Mouse (Mus musculus) cerebellum, adult 11 months (tissue): ENCODE measurements around the gene Aurkaip1.

Experiments used
- DNase-seq: peaks from one replicate; pipeline ENCODE4 v3.0.0; 2022

Gene Aurkaip1

DNA sequence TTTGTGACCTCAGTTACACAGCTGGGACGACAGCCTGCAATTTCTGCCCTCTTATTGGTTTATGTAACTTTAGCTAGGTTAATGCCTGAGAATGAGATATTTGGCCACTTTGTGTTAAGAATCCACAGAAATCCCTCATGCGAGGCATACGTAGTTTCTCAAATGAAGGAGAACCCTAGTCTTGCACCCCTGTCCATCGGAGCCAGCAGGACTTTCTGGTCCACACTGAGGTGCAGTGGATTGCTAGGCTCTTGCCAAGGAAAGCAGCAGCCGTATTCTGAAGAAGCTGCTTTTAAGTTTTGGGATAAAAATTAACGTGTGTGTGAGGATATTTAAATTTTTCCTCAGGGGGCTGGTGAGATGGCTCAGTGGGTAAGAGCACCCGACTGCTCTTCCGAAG lies 476 bp upstream of the Aurkaip1 start:
- DNase-seq = no peak

DNA sequence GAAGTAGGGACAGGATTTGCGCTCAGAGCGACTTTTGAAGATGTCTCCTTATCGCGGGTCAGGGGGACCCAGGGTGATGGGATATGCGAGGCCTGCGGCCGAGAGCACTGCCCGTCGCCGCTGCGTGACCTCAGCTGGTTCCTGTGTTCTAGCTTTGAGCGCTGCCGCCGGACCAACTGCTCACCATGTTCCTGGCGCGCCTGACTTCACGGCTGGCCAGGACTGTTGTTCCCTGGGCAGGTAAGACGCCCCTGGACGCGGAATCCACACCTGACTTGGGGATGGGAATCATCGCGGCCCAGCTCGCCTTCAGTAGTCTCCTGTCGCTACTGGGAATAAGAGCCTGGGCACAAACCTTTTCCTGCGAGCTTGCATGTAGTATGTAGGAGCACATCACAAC lies 759 bp downstream of the Aurkaip1 start:
- no peak for DNase-seq

DNA sequence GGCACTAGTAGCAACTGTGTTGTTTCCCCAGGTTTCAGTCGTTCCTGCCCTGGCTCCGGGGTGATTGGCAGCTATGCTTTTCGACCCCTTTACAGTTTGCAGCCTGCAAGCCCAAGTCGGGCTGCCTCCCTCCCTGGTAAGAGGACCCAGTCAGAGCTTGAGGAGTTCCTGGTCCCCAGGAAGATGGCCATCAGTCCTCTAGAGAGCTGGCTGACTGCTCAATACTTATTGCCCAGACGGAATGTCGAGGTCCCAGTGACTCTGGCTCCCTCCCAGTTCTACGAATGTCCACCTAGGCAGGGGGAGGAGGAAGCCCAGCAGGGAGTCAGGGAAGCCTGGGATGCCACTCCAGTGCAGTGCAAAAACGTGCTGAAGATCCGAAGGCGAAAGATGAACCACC lies 1.2 kb downstream of the Aurkaip1 start:
- no peak for DNase-seq

DNA sequence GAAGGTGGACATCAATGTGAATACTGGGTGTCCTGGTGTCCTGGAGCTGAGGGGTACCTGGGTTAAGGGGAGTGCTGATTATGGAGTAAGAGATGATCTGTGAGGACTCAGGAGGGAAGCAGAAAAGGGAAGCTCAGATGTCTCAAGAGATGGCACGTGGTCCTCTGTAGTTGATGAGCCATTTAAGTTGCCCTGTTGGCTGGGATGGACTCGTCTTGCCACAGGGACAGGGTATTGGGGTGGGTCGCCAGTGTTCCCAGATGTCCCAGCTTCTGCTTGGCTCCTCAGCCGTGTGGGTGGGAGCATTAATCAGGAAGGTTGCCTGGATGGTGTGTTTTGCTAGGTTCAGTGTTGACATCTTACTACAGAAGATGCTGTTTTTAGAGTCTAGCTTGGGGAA lies 2.2 kb downstream of the Aurkaip1 start:
- no peak for DNase-seq

DNA sequence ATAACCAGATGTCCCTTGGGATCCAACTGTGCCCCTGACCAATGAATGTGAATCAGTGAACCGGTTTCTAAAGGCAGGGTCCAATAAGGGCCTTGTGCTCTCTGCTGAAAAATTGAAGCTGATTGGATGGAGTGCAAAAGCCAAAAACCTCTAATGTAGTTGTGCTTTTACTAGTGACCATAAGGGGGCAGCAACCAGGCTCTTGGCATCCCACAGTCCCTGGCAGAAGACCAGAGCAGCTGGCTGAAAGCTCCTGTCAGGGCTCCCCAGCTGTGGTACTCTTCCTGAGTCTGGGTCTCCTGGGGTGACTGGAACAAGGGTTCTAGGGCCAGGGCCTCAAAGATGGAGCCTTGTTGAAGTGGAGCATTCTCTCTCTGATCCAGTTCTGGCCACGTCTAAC lies 2.8 kb downstream of the Aurkaip1 start:
- DNase-seq = no peak

DNA sequence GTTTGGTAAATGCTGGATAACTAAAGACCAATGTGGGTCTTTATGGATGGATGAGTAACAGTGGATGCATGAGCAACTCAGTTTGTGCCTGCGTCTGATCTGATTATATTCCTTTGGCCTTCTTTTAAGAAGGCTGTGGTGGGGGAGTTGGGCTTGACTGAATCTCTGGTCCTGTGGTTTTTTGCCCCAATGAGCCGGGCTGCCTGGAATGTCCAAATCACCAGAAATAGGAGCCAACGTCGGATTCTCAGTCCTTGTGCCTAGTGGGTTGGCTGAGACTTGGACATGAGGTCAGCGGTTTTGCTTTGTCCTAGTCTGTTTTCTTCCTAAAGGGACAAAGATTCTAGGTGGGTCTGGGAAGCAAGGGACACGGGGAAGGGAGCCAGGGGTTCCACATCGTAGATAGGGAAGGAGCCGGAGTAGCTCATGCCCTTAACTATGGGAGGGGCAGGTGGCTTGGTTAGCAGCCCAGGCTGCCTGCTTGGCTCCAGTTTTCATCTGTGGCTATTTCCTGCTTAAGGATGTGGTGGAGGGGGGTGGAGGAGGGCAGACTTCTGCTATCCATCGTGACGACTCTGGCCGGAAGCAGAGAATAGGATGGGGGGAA lies 6.4 kb downstream of the Aurkaip1 start:
- DNase-seq = no peak

DNA sequence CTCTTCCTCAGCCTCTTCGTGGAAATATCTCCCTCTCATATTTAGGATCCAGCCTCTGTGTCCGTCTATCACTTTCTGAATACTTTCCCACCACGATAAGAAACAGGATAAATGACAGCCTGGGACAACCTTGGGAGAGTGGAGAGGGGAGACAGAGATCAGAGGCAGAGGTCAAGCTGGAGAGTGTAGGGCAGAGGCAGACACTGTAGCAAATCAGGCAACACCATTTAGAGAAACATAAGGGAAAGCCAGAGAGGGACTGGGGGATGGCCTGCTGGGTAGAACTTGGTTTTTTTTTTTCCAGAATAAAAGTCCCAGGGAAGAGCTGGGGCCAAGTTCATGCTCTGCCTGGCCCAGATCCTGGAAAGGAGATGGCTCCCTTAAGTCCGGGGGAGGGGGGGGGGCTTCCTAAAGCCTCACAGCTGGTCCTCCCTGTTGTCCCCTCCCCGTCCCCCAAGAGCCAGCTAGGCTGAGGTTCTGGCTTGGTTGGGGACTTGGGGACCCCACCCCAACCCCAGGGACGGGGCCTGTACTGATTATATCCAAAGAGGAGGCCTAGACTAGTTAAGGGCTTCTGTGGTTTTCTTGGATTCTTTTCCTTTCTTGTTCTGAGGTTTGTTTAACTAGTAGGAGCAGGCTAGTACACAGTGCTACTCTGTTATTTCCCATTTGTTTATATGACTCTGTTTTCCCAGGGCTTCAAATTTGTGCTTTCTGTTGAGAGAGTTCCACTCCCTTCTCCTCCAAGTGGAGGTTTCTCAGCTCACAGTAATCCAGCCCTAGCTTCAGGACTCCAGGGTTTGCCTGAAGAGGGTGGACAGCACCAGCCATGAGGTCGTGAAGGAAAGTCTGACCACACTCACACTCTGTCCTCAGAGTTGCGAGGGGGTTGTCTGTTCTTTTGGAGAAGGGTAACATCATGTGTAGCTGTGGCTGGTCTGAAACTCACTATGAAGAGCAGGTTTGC lies 7.4 kb downstream of the Aurkaip1 start:
- DNase-seq = no peak

DNA sequence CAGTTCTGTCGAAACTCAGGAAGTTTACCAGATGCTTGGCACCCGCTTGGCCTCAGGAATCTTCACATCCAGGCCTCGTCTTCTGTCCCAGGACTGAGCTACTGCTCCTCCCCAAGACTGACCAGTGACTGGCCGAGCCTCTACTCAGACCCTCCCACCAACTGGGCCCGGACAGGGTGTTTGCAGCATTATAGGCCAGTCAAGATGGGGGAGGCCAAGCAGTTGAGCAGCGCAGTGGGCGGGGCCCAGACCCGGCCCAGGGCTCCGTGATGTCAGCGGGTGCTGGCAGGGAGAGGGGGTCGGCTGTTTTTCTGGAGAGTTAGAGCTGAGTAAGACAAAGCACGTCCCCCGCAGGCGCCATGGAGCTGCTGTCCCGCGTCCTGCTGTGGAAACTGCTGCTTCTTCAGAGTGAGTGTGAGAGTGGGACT lies 8.4 kb downstream of the Aurkaip1 start, which contains the start of gene Mxra8:
TSS of gene Mxra8 (plus strand) at position 198 of the 428 bp plus-strand sequence.
- no peak for DNase-seq

DNA sequence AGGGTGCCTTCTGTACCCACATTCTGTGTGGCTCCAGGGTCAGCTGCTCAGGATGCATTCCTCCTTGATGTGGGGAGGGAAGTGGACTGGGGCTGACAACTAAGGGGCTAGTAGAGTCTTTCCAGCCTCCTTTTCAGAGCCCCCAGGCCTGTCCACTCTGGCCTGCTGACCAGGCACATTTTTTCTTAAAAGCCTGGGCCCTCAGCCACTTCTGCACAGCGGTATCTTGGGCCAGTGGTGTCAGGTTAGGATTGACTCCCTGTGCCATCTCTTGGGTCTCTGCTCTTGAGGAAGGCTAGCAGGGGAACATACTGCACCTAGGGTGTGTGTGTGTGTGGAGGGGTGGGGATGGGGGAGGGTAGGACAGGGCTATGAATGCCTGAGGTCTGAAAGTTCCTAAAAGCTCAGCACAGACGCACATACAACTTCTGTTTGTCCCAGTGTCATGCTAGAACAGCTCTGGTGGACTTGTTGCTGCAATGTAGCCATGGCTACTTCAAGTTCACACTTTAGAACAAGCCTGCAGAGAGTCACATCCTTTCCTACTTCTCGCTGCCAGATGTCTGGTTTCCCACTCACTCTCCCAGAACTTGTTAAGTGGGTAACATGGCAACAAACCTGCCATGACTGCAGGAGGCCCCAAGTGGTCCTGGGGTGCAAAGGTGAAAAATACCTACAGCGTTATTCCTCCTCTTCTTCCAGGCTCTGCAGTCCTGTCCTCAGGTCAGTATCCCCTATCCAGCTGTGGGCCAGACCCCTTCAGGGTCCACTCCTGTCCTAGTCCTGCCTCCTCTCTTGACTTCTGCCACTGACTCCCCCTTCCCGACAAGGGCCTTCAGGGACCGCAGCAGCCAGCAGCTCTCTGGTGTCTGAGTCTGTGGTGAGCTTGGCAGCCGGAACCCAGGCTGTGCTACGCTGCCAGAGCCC lies 9.3 kb downstream of the Aurkaip1 start:
- DNase-seq = peak; percentile 5

DNA sequence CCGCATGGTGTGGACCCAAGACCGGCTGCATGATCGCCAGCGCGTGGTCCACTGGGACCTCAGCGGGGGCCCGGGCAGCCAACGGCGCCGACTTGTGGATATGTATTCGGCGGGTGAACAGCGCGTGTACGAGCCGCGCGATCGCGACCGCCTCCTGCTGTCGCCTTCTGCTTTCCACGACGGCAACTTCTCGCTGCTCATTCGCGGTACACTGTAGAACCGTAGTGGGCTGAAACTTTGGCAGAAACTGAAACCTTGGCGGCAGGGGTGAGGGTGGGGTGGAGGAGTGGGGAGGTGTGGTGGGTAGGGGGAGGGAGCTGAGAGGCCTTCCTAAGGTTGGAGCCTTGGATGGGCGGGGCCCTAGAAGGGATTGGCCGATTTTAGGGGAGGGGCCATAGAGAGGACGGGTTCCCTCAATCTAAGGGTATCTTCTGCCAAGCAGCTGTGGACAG lies 10.0 kb downstream of the Aurkaip1 start:
- DNase-seq = peak; percentile 34

DNA sequence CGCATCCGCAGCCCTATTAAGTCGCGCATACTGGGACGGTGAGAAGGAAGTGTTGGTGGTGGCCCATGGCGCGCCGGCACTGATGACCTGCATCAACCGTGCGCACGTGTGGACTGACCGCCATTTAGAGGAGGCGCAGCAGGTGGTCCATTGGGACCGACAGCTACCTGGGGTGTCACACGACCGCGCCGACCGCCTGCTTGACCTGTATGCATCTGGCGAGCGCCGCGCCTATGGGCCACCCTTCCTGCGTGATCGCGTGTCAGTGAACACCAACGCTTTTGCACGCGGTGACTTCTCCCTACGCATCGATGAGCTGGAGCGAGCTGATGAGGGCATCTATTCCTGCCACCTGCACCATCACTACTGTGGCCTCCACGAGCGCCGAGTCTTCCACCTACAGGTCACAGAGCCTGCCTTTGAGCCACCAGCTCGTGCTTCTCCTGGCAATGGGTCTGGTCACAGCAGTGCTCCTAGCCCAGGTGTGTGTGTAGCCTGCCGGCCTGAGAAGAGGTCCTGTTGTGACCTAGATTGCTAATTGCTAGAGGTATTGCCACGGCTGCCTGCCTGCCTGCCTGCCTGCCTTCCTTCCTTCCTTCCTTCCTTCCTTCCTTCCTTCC lies 10.7 kb downstream of the Aurkaip1 start:
- peak; percentile 46 for DNase-seq

DNA sequence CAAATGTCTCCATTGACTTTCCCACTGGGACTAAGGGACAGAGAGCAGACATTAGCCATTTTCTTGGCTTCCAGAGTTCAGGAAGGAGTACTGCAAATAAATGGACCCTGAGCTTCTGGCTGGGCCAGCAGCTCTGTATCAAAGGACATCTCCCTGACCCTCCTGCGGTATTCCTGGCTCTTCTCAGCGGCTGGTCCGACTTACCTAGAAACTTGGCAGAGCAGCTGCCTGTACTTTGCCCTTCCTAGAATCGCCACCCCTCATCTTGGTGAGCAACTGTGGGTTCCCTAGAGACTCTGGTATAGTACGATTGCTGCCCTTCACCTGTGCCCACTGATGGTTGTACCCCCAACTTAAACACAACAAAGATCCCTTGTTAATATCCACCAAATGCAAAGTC lies 12.2 kb downstream of the Aurkaip1 start:
- DNase-seq = no peak

DNA sequence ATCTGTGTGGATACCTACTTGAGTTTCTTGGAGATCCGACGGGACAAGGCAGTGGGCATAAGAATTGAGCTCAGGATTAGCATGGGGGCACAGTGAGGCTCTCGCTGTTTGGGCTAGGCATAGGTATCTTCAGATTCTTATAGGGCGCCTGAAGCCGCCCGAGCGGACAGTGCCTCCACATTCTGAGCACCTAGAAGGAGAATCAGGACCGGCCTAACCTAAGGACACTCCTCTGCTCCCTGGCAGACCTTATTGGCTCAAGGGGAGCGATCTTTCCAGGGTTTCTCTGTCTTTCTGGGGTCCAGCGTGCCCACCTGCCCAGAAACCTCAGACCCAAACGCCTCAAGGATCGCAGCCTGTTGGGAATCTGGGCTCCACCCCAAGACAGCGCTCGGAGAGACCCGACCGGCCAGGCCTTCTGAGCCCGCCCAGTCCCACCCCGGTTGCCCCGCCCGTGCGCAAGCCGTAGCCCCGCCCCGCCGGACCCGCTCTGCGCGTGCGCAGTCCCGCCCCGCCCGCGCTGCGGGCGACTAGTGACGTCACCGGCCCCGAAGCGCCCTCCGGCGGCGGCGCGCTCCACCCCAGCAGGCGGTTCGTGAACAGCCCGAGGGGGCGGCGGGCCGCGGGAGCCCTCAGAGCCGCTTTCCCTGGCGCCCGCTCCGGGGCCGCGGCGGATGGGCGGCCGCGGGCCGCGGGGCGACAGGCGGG lies 16.0 kb downstream of the Aurkaip1 start, which contains the start of gene Dvl1:
TSS of gene Dvl1 (plus strand) at position 532 of the 708 bp plus-strand sequence.
- DNase-seq = peak; percentile 93

DNA sequence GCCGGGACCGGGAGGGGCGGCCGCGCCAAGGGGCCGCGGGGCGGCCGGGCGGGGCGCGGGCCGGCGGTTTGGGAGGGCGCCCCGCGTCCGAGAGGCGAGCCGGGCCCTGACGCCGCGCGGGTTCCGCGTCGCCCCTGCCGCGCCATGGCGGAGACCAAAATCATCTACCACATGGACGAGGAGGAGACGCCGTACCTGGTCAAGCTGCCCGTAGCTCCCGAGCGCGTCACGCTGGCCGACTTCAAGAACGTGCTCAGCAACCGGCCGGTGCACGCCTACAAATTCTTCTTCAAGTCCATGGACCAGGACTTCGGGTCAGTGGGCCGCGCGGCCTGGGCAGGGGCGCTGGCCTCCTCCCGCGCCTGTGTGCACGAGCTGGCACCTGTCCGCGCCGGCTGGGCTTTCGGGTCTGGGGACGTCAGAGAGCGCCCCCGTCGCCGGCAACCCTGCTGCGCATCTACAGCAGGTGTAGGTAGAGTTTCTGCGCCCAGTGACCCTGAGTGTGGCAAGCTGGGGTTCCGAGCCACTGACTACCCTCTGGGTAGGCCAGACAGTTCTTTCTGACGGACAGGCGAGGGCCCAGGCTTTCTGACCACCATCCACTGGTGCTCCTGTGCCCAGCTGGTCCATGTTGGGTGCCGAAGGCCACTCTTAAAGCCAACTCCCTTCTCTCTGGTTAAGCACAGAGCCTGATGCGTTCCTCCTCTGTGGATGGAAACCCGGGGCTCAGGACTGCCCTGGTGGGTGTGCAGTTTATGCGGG lies 16.7 kb downstream of the Aurkaip1 start:
- no peak for DNase-seq

DNA sequence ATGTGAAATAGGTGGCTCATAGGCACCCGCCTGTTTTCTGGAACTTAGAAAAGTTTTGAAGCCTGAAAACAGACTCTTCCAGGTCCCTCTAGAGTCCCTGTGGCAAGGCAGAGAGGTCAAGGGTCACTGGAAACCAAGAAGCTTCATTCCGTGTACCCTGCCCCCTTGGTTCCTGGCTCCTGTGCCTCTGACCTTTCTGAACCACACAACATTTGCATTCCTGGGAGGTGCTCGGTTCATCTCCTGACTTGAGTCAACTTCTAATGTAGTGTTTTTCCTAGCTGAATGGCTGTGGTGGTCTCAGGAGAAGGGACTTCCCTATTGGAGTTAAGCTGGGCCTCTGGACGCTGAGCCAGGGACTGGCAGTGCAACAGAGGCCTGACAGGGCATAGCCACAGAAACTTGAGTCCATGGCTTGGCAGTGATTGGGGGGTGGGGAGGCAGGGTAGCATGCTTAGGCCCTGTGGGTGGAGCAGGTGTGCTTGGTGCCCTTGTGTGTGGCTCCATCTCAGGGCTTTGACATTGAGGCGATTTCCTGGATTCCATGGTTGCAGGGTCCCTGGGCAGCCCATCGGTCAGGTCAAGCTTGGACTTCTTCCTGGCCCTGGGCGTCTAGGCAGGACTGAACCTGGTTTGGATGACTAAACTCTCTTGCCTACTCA lies 17.5 kb downstream of the Aurkaip1 start:
- no peak for DNase-seq

DNA sequence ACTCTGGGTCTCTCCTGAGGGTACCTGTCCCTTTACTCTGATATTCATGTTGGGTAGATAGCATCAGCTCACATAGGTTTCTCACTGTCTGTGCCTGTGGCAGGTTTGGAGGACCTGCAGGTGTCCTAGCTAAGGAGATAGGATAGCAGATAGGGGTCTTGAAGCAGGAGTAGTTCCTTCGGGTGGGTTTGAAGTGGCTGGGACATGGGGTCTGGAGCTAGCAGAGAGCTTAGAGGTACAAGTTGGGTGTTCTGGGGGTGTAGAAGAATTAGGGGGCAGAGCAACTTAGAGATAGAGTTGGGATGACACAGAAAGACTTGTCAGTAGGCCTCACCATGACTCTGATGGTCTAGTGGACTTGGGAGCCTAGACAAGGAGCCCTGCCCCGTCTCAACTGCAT lies 18.3 kb downstream of the Aurkaip1 start:
- DNase-seq = no peak

DNA sequence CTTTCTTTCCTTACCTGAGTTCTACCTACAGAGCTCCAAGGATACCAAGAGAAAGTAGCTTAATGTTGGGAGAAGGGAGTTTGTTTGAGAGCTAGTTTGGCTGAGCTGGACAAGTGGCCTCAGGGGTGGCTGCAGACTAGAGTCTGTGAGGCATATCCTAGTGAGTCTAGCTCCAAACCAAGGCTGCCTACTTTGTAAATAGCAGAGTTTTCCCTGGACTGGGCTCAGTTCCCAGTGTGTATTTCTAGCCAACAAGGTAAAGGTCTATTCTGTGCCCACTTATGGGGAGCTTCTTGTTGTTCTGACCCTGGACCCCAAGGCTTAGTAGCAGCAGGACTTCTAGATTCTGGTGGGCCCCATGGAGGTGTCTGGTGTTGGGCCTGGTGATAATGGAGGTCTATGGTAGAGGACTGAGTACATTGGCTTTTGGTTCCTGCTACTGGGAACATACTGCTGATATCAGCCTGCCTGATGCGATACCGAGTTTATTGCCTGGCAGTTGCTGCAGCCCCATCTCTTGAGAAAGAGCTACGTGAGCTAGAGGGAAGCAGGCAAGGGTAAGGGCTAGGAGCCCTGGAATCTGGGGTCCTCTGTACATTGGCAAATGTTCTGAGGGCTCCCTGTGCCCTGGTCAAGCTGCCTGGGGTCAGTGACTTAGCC lies 18.9 kb downstream of the Aurkaip1 start:
- DNase-seq = no peak

DNA sequence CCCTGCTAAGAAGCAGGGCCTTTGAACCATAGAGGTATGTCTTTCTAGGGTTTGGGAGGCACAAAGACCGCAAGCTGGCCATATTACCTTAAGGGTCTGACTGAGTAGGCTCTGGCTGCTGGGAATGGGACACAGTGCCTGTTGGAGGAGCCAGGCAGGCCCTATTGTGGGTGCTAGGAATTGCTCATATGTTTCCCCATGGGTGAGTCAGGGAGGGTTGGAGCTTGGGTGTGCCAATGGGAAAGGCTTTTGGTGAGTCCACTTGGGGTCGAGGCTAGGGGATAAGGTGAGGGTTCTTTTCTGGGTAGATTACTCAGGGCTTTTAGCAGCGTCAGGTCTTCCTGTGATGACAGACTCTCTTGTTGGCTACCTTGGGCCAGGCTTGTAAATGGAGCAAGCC lies 20.3 kb downstream of the Aurkaip1 start:
- DNase-seq = no peak

DNA sequence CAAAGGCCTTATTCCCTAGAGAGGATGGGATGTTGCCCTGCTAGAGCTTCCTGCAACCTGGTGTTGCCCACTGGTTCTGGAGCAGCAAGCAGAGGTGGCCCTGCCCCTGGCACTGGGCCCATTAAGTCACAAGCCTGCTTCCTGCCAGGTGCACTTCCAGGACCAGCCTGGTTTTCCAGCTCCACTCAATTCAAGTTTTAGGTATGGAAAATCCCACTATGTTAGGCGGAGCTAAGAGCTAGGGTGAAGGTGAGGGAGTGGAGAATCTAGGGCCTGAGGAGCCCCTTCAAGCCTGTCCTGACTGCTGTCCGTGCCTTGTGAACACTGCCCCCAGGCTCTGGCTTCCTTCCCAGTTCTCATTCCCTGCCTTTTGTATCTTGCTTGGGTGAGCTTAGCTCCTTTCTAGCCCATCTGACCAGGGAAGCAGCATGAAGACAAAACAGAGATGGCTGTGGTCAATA lies 20.9 kb downstream of the Aurkaip1 start:
- DNase-seq = peak; percentile 53

DNA sequence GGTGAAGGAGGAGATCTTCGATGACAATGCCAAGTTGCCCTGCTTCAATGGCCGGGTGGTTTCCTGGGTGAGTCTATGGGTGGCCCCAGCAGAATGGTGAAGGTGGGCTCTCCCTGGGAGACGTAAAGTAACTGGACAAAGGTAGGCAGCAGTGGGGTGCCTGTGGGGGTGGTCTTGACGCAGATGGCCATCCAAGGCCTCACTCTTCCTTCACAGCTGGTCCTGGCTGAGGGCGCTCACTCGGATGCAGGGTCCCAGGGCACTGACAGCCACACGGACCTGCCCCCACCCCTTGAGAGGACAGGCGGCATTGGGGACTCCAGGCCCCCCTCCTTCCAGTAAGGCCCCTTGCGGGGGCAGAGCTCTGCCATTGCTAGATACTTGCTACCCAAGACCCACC lies 22.3 kb downstream of the Aurkaip1 start:
- DNase-seq = no peak
